Mouse (Mus musculus) hindbrain, embryonic 15.5 days (tissue): ENCODE data around the gene Gm20517. TPM values are rescaled to one million over a fixed set of nuclear protein-coding genes. Genes with fewer than 3 reads are reported as not detected.

Source experiments
- ATAC-seq: fragments of 200-750 bp; cut with Nextera tagmentation; 2 replicates; pipeline ENCODE4 v1.8.0; 2017; ENCODE audit warnings: low read depth, moderate number of reproducible peaks, moderate TSS enrichment; ENCODE audit not compliant: low FRiP score
- H3K27ac ChIP-seq: fragments of 300-500 bp; sonication (generic); replicated peaks from 2 replicates; pipeline ENCODE4 v1.5.1; 2015; ENCODE audit warnings: mild to moderate bottlenecking, inconsistent platforms
- H3K27me3 ChIP-seq: fragments of 300-500 bp; sonication (generic); 2 replicates; pipeline ENCODE4 v1.6.1; 2015; ENCODE audit warnings: control low read depth, inconsistent platforms
- H3K36me3 ChIP-seq: fragments of 300-500 bp; sonication (generic); 2 replicates; pipeline ENCODE4 v1.6.1; 2015; ENCODE audit warnings: control low read depth, inconsistent platforms
- H3K4me1 ChIP-seq: fragments of 300-500 bp; sonication (generic); replicated peaks from 2 replicates; pipeline ENCODE4 v1.6.1; 2015; ENCODE audit warnings: control low read depth, inconsistent platforms
- H3K4me2 ChIP-seq: fragments of 300-500 bp; sonication (generic); 2 replicates; pipeline ENCODE4 v1.6.1; 2015; ENCODE audit warnings: moderate library complexity, mild to moderate bottlenecking, inconsistent platforms
- H3K4me3 ChIP-seq: fragments of 300-500 bp; sonication (generic); 2 replicates; pipeline ENCODE4 v1.5.1; 2015; ENCODE audit warnings: mild to moderate bottlenecking, inconsistent platforms
- H3K9ac ChIP-seq: fragments of 300-500 bp; sonication (generic); 2 replicates; pipeline ENCODE4 v1.6.1; 2015; ENCODE audit warnings: inconsistent platforms
- H3K9me3 ChIP-seq: fragments of 300-500 bp; sonication (generic); 2 replicates; pipeline ENCODE4 v1.6.1; 2016; ENCODE audit warnings: control low read depth, inconsistent platforms
- WGBS: fragments of 180-500 bp; shearing (Covaris S2); methylation state at CpG from one replicate; pipeline ENCODE4 v1.1.7; 2015; 5-methylcytosine and 5-hydroxymethylcytosine counted together
- polyA plus RNA-seq: library from polyadenylated mRNA; unstranded; fragments of >200 nt; fragmentation: Nextera tagmentation; extraction: Ambion mirVana; gene quantifications from 2 replicates; pipeline ENCODE4 v1.2.1, GENCODE M21; 2015

Gm20517 gene
- polyA plus RNA-seq, 1 experiment from 2014 or later, result 2.5 TPM

DNA sequence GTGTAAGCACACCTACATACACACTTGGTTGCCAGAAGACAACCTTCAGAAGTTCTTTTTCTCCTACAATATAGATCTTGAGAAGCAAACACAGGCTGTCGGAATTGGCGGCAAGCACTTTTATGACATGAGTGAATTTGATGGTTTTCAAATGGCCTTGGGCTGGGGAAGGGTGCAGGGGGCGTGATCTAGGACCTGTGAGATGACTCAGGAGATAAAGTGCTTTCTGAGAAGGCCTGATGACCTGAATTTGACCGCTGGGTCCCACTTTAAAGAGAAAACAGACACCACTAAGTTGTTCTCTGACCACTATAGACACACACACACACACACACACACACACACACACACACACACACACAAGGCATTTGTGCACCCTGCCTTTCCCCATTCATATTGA, 30.4 kb upstream of the Gm20517 start:
- Histone ChIP-seq H3K4me3 (no peak overlapping the region), H3K27ac (no peak overlapping the region), H3K9me3 (no peaks in the 10 kb centered on the region), H3K36me3 (no peaks in the 10 kb centered on the region), H3K27me3 (no peaks in the 10 kb centered on the region), H3K9ac (no peak overlapping the region), H3K4me2 (no peak overlapping the region), H3K4me1 (no peaks in the 10 kb centered on the region)
- 90% methylated on average over 4 of the region's 4 CpGs for WGBS
- ATAC-seq, result no peak

GRCm38 (mm10) chr17:47588517-47588916, 22.9 kb upstream of the Gm20517 start:
- WGBS, result 90% methylated on average over 8 of the region's 8 CpGs
- no peaks in the 10 kb centered on the region for H3K9me3 ChIP-seq
- 0 out of 2 replicates have a peak, but pooled peaks cover 4% of the 10 kb centered on the region for H3K4me1 ChIP-seq
- no peak overlapping the region for H3K27ac ChIP-seq
- H3K4me3 ChIP-seq, result no peak overlapping the region
- no peaks in the 10 kb centered on the region for H3K36me3 ChIP-seq
- no peak overlapping the region for H3K4me2 ChIP-seq
- no peaks in the 10 kb centered on the region for H3K27me3 ChIP-seq
- no peak overlapping the region for H3K9ac ChIP-seq
- ATAC-seq, result no peak

GRCm38 (mm10) chr17:47591073-47591472, 20.3 kb upstream of the Gm20517 start:
- peaks cover 26% of the 10 kb centered on the region for H3K4me1 ChIP-seq
- H3K9ac ChIP-seq, result no peak overlapping the region
- no peak overlapping the region for H3K4me3 ChIP-seq
- H3K9me3 ChIP-seq, result no peaks in the 10 kb centered on the region
- H3K27me3 ChIP-seq, result no peaks in the 10 kb centered on the region
- H3K4me2 ChIP-seq, result no peak overlapping the region
- H3K36me3 ChIP-seq, result no peaks in the 10 kb centered on the region
- no peak for ATAC-seq
- H3K27ac ChIP-seq, result no peak overlapping the region
- WGBS, result 89% methylated on average over 3 of the region's 3 CpGs

DNA sequence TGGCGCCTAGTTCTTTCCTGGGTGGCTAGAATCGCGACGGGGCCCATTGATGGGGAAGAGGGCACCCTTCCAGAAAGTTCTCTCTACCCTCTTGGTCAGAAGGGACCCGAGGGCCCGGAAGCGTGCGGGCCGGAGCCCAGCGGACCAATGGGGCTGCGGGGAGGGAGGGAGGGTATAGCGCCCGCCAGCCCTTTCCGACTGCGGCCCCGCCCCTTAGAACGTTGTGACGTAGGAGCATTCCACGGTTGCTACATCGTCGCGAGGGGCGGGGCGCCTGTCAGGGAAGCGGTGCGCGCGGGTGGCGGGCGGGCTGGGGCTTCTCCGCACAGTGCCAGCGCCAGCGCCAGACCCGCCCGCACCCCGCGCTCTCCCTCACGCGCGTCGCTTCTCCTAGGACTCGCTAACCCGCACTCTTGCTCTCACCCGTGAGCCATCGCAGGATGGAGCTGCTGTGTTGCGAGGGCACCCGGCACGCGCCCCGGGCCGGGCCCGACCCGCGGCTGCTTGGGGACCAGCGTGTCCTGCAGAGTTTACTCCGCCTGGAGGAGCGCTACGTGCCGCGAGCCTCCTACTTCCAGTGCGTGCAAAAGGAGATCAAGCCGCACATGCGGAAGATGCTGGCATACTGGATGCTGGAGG, 18.1 kb upstream of the Gm20517 start:
- whole genome bisulfite sequencing, result under 1% methylated on average over 57 of the region's 63 CpGs
- no peaks in the 10 kb centered on the region for H3K27me3 ChIP-seq
- H3K36me3 ChIP-seq, result no peaks in the 10 kb centered on the region
- H3K4me3 ChIP-seq, result peak overlapping the region; percentile 74
- H3K4me1 ChIP-seq, result peaks cover 45% of the 10 kb centered on the region
- H3K9ac ChIP-seq, result peak overlapping the region; percentile 60
- H3K9me3 ChIP-seq, result no peaks in the 10 kb centered on the region
- peak overlapping the region; percentile 78 for H3K27ac ChIP-seq
- peak overlapping the region; percentile 97 for H3K4me2 ChIP-seq
- ATAC-seq, result peak; percentile 93

GRCm38 (mm10) chr17:47593854-47594182, 17.6 kb upstream of the Gm20517 start:
- peak overlapping the region; percentile 97 for H3K4me2 ChIP-seq
- WGBS, result 0% methylated on average over 13 of the region's 13 CpGs
- peak overlapping the region; percentile 78 for H3K27ac ChIP-seq
- H3K27me3 ChIP-seq, result no peaks in the 10 kb centered on the region
- H3K9ac ChIP-seq, result peak overlapping the region; percentile 60
- no peak for ATAC-seq
- H3K36me3 ChIP-seq, result no peaks in the 10 kb centered on the region
- H3K4me3 ChIP-seq, result peak overlapping the region; percentile 74
- peaks cover 46% of the 10 kb centered on the region for H3K4me1 ChIP-seq
- H3K9me3 ChIP-seq, result no peaks in the 10 kb centered on the region

GRCm38 (mm10) chr17:47594183-47594968, 17.0 kb upstream of the Gm20517 start:
- Histone ChIP-seq H3K36me3 (peaks cover under 1% of the 10 kb centered on the region; the same call in 1 of the 2 replicates), H3K9ac (peak overlapping the region; percentile 60), H3K4me3 (peak overlapping the region; percentile 74), H3K9me3 (no peaks in the 10 kb centered on the region), H3K4me2 (peak overlapping the region; percentile 97), H3K4me1 (peaks cover 46% of the 10 kb centered on the region), H3K27me3 (no peaks in the 10 kb centered on the region), H3K27ac (peak overlapping the region; percentile 78)
- WGBS, result under 1% methylated on average over 42 of the region's 43 CpGs
- ATAC-seq, result no peak

GRCm38 (mm10) chr17:47594969-47595247, 16.5 kb upstream of the Gm20517 start:
- Histone ChIP-seq H3K9me3 (no peaks in the 10 kb centered on the region), H3K27ac (peak overlapping the region; percentile 78), H3K4me2 (peak overlapping the region; percentile 97), H3K4me1 (peaks cover 46% of the 10 kb centered on the region), H3K36me3 (peaks cover 5% of the 10 kb centered on the region), H3K9ac (peak overlapping the region; percentile 60), H3K27me3 (no peaks in the 10 kb centered on the region), H3K4me3 (peak overlapping the region; percentile 74)
- ATAC-seq, result no peak
- WGBS, result 0% methylated on average over 7 of the region's 9 CpGs

DNA sequence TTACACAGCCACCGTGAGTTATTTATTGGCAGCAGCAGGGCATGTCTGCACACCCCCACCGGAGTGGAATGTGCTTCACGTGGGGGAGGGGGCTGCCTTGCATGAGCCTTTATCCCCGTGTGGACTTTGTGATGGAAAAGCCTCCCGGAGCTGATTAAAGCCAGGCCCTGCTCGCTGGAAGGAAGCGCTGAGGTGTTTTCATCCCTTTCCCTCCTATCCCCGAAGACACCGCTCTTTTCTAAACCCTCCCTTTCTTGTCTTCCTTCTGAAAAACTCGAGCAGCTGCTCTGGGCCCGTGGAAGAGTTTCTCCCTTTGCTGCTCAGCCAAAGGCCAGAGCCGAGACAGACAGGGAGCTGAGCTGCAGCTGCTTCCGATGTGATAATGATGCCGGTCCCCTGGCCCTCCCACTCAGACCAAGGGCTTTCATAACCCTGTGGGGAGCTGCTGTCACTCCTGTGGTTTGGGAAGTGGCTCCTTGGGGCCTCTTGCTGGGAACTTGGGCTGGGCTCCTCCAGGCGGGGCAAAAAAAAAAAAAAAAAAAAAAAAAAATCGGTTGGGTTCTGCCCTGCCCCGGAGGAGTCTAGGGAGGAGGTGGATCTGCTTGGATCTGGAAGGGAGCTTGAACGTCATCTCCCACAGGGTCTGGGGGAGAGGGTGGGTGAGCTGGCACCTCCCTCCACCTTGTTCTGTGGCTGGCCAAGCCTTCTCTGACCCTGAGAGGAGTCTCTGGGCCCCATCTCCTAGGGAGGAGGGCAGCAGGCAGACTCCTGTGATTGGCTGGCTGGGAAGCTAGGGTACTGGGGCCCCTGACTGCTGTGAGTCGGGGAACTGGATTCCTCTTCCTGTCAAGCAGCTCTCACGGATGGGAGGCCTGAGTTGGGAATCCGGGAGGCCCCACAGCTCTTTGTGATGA, 15.9 kb upstream of the Gm20517 start:
- H3K4me1 ChIP-seq, result peaks cover 46% of the 10 kb centered on the region
- peak overlapping the region; percentile 97 for H3K4me2 ChIP-seq
- H3K36me3 ChIP-seq, result peaks cover 11% of the 10 kb centered on the region
- 1% methylated on average over 21 of the region's 21 CpGs for WGBS
- no peaks in the 10 kb centered on the region for H3K27me3 ChIP-seq
- H3K9ac ChIP-seq, result peak overlapping the region; percentile 60
- H3K9me3 ChIP-seq, result no peaks in the 10 kb centered on the region
- H3K27ac ChIP-seq, result peak overlapping the region; percentile 78
- H3K4me3 ChIP-seq, result peak overlapping the region; percentile 74
- peak; percentile 24 for ATAC-seq

DNA sequence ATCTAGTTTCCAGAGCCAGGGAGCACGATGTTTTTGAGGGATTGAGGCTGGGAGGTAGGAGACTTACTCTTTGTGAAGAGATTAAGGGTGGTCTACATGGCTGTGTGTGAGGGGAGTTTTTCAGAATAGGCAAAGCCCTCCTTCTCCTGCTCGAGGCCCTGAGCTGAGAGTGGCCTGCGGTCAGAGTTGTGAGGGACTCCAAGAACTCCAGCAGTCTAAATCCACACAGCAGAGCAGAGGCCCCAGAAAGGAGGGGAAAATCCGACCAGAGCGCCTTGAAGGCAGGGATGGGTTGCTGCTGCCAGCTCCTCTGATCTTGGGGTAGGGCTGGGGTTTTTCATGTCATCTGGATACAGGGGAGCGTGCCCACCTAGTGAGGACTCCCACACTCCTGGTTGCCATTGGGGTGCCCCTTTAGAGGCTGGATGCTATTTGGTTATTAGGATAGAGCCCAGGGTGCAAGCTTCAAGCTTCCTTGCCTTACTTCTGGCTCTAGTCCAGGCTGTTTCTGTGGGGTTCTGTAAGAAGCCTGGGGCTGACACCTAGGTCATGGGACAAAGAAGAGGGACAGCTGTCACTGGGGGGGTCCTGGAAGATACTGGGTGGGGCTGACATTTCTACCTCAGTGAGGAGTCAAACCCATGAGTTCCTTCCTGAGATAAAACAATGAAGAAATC, 15.1 kb upstream of the Gm20517 start:
- Histone ChIP-seq H3K4me3 (peak overlapping the region; percentile 74; the same call in 1 of the 2 replicates), H3K27ac (peak overlapping the region; percentile 78), H3K9me3 (no peaks in the 10 kb centered on the region), H3K27me3 (no peaks in the 10 kb centered on the region), H3K4me1 (peaks cover 46% of the 10 kb centered on the region), H3K36me3 (peaks cover 19% of the 10 kb centered on the region), H3K9ac (peak overlapping the region; percentile 20; the same call in 1 of the 2 replicates), H3K4me2 (peak overlapping the region; percentile 97)
- ATAC-seq, result no peak
- WGBS, result 21% methylated on average over 6 of the region's 6 CpGs

DNA sequence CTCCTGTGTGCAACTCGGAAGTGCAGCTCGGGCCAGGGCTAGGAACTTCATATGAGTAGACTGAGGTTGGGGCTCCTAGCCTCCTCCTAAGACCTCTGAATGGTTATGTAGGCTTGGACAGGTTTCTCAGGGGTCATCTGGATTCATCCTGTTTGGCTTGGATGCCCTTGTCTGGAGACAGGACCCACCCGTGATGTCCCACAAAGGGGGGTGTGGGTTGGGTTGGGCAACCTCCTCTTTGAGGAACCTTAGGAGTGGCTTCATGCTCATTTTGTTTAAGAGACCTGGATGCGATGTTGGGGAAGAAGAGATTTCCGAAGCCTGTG, 14.6 kb upstream of the Gm20517 start:
- H3K9ac ChIP-seq, result no peak overlapping the region
- peak overlapping the region; percentile 78; the same call in 1 of the 2 replicates for H3K27ac ChIP-seq
- H3K4me3 ChIP-seq, result no peak overlapping the region
- peaks cover 46% of the 10 kb centered on the region for H3K4me1 ChIP-seq
- WGBS, result 71% methylated on average over 5 of the region's 5 CpGs
- H3K27me3 ChIP-seq, result no peaks in the 10 kb centered on the region
- H3K36me3 ChIP-seq, result peaks cover 24% of the 10 kb centered on the region
- peak overlapping the region; percentile 97 for H3K4me2 ChIP-seq
- H3K9me3 ChIP-seq, result no peaks in the 10 kb centered on the region
- no peak for ATAC-seq

GRCm38 (mm10) chr17:47597261-47597660, 14.1 kb upstream of the Gm20517 start:
- peak overlapping the region; percentile 97 for H3K4me2 ChIP-seq
- H3K4me1 ChIP-seq, result peaks cover 46% of the 10 kb centered on the region
- H3K4me3 ChIP-seq, result no peak overlapping the region
- H3K9me3 ChIP-seq, result no peaks in the 10 kb centered on the region
- H3K9ac ChIP-seq, result no peak overlapping the region
- peaks cover 28% of the 10 kb centered on the region for H3K36me3 ChIP-seq
- peak overlapping the region; percentile 41 for H3K27ac ChIP-seq
- WGBS, result 80% methylated on average over 13 of the region's 13 CpGs
- H3K27me3 ChIP-seq, result no peaks in the 10 kb centered on the region
- ATAC-seq, result no peak
